Mouse (Mus musculus): ENCODE data around the gene Arhgef10l.
"Not testable (repeated sequence)": the region's sequence is repeated elsewhere in the genome, so short reads cannot be mapped to it uniquely, and the experiment has no call there.

Gene Arhgef10l

DNA sequence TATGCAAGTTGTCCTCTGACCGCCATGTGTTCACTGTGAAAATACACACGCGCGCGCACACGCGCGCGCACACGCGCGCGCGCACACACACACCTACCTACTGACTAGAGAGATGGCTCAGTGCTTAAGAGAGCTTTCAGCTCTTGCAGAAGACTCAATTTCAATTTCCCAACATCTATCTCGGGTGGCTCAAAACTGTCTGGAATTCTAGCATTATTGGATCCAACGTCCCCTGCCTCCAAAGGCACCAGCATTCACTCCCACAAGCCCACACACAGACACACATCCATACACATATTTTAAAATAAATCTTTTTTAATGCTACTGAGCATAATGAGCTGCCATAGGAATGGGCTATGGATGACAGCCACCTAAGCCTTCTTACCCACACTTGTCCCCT, 89.2 kb downstream of the Arhgef10l start:
- peak in 1 of 2 experiments; percentile 28 for DNase-seq (ENCODE audit: low spot score in 2 of 2)

DNA sequence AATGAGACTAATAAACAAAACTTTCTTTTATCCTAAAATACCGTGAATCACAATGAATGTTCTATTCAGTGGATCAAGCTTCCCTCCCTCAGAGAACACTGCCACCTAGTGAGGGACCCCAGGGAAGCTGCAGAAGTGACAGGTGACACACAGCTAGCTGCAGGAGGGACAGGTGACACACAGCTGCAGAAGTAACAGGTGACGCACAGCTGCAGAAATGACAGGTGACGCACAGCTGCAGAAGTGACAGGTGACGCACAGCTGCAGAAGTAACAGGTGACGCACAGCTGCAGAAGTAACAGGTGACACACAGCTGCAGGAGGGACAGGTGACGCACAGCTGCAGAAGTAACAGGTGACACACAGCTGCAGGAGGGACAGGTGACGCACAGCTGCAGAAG, 90.9 kb downstream of the Arhgef10l start:
- not testable (repeated sequence) for DNase-seq (ENCODE audit: low spot score in 2 of 2)

DNA sequence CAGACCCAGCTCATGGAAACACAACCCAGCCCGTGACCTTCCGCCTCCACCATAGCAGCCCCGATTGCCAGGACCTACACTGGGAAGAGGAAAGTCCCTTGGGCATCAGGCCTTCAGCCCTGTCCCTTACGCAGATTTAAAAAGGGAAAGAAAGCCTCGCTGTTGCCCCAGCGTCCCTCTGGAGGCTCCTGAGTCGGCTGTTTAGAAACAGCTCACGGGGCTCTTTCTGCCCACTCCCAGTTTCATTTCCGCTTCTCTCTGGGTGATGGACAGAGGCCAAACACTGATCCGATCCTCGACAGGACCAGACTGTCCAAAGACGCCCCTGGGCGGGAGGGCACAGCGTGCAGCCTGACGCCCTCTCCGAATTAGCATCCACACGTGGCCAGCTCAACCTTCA, 93.4 kb downstream of the Arhgef10l start:
- DNase-seq (ENCODE audit: low spot score in 2 of 2): no peak

DNA sequence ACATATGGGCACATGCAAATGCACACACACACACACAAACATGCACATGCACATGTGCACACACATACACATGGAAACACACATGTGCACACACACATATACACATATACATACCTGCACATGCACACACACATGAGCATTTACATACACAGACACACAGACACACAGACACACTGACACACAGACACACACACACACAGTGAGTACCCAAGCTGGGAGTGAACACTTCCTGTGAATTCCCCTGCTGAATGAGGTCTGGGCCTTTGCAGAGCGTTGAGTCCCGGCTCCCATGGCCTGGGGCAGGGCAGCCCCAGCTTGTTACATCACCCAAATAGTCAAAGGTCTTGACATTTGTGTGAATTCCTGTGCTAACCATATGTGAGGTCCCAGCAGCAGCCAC, 96.4 kb downstream of the Arhgef10l start:
- no peak for DNase-seq (ENCODE audit: low spot score in 2 of 2)

DNA sequence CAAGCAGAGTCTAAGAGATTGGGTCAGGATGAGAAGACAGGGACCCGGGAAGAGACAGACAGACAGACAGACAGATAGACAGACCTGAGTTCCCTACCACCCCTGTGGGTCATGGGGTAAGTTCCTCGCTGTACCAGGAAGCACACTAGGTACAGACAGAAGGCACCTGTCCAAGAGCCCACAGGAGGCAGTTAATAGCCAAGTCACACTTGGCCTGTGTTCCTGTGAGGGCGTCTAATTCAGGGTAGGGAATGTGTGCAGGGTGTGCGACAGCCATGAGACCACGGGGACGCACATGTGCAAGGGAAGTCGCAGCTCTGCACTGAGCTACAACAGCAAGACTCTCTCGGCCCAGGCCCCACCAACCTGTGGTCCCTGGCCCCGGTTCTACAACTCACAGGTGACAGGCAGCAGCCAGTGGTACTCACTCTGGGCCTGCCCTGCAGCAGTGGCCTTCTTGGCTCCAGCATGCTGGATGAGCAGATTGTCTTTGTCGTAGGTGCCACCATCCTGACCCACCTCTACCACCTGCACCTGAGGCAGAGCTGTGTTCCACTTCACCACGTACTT, 97.8 kb downstream of the Arhgef10l start:
- no peak for DNase-seq (ENCODE audit: low spot score in 2 of 2)

DNA sequence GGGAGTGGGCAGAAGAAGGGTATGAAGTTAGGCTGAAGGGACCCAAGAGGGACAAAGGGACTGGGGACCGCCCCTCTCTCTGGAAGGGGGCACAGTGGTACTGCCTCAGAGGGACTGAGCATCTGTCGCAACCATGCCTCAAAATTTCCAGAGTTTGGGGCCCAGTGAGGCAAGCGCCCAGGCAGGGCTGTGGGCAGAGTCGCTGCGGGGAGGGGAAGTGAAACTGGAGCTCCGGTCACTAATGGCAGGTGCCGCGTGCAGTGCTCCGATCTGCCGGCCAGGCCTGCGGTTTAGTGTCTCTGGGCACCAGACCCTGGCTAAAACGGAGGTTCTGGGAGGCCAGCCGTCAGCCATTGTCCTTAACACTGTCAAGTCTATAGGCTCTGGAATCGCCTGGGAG, 99.0 kb downstream of the Arhgef10l start:
- DNase-seq (ENCODE audit: low spot score in 2 of 2): no peak

DNA sequence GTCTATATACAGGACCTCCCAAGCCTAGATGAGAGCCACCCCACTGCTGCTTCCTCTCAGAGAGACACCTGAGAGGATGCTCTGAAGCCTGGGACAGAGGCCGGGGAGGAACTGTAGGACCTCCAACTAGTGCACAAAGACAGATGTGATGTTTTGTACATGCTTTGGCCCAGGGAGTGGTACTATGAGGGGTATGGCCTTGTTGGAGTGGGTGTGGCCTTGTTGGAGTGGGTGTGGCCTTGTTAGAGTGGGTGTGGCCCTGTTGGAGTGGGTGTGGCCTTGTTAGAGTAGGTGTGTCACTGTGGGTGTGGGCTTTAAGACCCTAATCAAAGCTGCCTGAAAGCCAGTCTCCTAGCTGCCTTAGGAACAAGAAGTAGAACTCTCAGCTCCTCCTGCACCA, 101.4 kb downstream of the Arhgef10l start:
- not testable (repeated sequence) for DNase-seq (ENCODE audit: low spot score in 2 of 2)

DNA sequence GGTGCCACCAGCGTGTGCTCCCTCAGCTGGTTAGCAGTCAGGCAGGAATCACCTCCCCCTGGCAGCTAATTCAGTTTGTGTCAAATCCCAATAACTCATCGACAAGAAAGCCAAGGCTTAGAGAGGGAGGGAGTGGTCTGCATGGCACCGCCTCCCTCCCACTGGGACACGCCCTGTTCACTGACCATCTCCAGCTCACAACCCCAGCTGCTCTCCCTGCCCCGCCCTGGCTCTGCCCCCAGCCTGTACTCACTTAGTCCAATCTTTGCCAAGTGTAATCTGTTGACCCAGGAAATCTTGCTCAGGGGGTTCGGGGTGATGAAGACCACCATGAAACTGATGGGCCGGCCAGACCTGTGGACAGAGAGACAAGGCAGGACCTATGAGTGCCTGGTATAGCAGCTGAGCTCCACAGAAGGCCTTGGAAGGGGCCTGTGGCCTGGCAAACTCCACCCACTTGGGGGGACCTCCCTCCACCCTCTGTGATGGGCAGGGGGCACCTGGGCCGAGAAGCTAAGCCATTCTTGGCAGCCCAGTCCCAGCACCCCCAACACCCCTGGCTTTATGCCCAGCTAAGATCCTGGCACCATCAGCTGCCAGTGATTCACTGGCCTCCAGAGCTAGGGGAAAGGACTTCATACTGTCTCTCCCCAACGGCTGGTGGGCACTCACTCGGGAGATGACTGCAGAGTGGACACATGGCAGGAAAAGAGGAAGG, 103.2 kb downstream of the Arhgef10l start:
- DNase-seq (ENCODE audit: low spot score in 2 of 2): no peak

DNA sequence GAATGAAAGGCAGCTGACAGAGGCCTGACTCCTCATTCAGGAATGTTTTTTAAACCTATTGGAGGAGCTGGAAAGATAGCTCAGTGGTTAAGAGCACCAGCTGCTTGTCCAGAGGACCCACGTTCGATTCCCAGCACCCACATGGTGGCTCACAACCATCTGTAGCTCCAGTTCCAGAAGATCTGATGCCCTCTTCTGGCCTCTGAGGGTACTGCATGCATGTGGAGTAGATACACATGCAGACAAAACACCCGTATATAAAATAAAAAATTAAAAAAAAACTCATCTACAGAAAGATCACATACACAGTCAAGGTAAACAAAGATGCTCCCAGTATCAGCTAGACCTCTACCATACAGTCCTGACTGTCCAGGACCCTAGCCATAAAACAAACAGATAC, 104.1 kb downstream of the Arhgef10l start:
- DNase-seq (ENCODE audit: low spot score in 2 of 2): no peak

DNA sequence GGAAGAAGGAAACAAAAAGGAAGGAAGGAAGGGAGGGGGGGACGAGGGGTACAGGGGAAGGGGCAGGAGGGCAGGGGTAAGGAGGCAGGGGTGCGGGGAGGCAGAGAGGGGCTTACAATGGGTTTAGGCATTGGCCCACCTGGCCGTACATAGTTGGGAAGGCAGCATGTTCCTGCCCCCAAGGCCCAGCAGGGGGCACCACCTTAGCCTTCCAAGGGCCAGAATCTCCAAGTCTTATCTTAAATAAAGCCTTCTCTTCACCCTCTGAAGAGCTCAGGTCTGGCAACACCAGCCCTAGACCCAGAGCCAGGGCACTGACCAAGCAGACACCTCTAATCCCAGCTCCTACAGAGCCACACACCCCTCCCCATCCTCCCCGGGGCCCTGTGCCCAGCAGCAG, 106.0 kb downstream of the Arhgef10l start:
- no peak for DNase-seq (ENCODE audit: low spot score in 2 of 2)

DNA sequence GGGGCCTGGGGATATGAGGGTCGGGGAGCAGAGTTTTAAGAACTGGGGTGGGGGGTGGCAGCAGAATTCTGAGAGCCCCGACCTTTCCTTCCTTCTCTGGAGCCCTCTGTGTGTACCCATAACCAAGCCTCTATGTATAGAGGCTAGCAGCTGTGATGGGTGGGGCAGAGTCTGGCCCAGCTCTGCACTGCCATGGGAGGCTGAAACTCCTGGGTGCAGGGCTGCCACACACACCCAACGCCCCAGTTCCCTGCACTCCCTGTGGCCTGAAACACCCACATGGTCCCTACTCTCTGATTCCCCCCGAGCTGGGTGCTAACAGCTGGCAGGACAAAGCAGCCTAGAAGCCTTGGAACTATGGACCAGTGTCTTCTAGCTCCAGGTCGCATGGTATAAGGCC, 107.6 kb downstream of the Arhgef10l start:
- DNase-seq (ENCODE audit: low spot score in 2 of 2): no peak

DNA sequence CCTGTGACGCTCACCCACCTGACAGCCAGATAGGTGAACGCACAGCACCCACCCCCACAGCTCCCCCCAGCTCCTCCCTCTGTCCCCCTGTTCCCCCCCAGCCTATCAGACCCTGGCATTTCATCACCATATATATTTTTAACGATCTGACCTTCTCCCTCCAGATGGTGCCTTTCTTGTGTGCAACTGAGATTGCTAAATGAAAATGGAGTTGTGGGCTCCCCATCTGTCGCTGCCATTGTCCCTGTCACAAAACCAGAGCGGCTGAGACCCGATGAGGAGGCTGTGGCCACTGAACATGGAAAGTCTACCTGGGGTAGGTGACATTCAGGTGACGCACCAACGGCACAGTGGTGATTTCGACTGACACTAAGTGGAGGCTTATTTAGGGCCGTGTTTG, 109.3 kb downstream of the Arhgef10l start:
- no peak for DNase-seq (ENCODE audit: low spot score in 2 of 2)

DNA sequence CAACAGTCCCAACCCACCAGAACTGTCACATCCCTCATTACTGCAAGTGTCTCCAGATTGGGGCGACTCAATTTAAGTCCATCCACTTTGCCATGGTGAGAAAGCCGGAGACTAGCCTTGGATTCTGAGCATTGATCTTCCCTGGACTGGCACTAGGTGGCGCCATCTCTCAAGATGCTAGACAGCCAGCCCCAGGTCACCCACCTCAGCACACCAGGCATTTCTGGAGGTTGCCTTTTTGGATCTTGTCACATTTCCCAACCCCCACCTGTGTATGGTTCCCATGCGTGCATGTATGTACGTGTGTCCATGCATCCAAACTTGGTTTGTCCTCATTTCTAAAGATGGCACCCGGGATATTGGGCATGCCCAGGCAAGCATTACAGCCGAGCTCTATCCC, 110.5 kb downstream of the Arhgef10l start:
- peak; percentile 60 to 68 for DNase-seq (ENCODE audit: low spot score in 2 of 2)

DNA sequence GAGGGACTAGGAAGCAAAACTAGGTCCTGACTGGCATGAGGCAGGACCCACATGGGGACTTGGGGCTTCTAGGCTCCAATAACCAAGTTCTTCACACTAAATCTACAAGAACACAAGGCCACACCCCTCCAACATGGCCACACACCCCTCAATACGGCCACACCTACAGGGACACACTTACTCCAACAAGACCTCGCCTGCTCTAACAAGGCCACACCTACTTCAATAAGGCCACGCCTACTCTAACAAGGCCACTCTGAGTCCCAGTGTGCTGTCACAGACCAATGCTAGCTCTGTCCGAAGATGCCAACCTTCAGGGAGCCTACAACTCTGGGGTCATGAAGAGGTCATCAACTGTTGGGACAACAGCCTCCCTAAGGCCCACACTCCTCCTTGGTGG, 111.3 kb downstream of the Arhgef10l start:
- no peak for DNase-seq (ENCODE audit: low spot score in 2 of 2)

DNA sequence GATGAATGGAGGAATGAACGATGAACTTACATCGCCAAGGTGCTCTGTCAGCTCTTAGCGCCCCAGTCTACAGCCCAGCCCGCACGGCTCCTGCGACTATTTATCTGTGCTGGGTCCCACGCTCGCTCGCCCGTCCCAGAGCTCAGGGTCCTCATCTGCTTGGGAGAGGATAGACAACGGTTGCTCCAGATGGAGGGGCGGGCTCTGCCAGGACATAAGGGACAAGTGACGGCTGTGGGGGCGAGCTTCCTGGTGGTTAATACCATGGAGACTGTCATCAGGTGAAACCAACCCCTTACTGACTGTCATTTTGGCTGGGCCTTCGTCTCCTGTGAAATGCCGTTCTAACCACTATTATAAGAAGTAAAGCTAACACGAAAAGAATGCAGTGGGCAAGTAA, 114.0 kb downstream of the Arhgef10l start:
- no peak for DNase-seq (ENCODE audit: low spot score in 2 of 2)

DNA sequence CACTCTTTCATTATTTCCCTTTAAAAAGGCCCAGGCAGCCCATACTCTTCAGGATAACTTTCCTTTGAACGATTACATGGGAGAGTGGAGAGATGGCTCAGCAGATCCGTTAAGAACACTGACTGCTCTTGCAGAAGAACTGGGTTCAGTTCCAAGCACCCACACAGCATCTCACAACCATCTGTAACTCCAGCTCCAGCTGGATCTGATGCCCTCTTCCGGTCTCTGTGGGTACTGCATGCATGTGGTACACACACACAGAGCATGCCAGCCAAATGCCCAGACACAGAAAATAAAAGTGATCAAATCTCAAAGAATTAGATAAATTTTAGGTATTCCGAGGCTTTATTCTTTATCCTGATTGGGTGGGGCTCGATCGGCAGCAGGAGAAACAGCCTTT, 115.1 kb downstream of the Arhgef10l start:
- no peak for DNase-seq (ENCODE audit: low spot score in 2 of 2)

DNA sequence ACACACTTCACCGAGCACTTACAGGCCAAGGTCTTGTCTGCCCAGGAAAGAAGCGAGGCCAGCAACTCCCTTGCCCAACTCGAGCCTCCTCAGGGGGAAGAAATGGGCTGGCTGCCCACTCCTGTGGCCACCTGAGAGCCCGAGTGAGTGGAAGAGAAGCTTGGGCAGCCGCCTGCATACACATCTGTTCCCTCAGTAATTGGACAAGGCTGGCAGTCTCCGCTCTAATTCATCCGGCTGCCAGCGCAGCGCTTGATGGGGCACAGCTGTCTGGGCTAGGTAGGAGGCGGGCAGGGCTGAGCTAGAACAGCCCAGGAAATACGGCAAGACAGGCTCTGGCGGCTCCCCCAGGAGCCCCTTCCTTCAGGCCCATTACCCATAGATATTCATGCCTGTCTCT, 115.8 kb downstream of the Arhgef10l start:
- DNase-seq (ENCODE audit: low spot score in 2 of 2): peak in 1 of 2 experiments; percentile 29

DNA sequence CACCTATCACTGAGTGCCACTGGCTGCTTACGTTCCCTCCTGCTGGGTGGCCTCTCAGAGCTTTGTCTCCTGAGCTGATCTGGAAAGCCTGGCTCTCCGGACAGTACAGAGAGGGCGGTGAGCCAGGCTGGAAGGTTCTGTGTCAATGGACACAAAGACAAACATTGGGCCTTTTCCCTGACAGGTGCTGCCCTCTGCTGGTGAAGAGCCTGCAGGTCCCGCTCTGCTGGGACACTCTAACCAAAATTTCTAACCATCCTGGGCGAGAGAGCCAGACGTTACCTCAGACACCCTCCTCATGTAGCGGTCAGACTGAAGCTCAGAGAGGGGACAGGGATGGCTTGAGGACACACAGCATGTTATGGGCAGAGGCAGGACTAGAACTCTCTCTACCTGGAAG, 118.3 kb downstream of the Arhgef10l start:
- peak; percentile 55 to 67 for DNase-seq (ENCODE audit: low spot score in 2 of 2)

DNA sequence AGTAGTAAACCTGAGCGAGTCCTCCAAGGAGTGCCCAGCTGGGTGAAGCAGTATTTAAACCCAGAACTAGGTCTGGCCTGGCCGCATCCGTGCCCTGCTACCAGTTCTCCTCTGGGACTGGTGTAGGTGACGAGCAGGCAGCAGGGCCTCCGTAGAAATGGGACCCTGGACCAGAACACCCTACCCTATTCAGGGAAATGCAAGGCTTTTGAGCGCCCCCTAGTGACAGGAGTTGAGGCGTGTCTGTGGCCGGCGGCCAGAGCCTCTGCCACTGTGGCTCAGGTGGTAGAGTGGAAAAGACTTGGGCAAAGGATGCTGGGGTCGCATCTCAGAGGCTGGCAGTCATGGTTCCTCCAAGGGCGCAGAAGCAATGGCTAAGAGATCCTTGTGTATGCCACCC, 126.7 kb downstream of the Arhgef10l start:
- peak; percentile 71 to 72 for DNase-seq (ENCODE audit: low spot score in 2 of 2)

DNA sequence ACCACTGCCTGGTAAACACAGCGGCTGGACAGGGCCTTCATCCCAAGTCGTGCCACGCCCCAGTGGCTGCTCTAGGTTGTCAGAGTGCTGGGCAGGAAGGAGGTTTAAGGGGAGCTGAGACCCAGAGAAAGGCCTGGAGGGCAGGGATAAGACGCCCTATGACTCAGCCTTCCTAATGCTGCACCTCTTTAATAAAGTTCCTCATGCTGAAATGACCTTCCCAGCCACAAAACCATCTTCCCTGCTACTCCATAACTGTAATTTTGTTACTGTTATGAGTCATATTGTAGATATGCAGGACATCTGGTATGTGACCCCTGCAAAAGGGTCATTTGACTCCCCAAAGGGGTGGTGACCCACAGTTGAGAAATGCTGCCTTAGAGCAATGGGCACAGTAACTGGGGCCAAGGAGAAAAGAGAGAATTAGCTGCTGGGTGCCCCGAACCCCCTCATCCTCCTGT, 128.2 kb downstream of the Arhgef10l start:
- no peak for DNase-seq (ENCODE audit: low spot score in 2 of 2)

DNA sequence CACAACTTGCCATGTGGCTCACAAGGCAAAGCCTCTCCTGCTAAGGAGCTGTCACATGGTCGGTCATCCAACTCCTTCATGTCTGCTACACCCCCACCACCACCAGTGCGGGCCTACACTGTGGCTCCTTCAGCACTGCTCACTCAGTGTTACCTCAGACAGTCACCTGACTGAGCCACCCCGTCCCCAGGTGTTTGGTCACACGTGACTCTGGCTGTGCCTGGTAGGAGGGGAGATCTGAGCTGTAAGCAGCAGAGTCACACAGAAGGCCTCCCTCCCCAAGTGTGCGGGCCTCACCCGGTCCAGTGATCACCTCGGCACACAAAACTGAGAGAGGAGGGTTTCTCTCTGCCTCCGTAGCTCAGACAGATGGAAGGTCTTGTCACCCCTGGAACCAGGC, 130.5 kb downstream of the Arhgef10l start:
- DNase-seq (ENCODE audit: low spot score in 2 of 2): no peak

DNA sequence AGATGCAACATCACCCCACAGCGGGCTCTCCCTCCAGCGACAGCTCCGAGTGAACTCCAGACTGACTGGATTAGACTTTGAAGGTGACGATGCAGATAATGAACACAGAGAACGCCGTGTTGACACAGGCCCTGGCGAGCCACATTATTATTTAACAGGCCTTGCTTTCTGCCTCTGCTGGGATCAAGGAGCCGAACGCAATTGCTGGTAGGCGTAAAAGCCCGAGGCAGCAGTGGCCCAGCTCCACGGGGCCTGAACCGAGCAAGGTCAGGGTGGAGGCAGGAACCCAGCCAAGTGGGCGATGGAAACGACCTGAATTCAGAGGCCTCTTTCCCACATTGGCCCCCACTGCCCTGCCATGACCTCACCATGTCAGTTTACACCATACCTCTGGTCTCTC, 133.5 kb downstream of the Arhgef10l start:
- DNase-seq (ENCODE audit: low spot score in 2 of 2): no peak

DNA sequence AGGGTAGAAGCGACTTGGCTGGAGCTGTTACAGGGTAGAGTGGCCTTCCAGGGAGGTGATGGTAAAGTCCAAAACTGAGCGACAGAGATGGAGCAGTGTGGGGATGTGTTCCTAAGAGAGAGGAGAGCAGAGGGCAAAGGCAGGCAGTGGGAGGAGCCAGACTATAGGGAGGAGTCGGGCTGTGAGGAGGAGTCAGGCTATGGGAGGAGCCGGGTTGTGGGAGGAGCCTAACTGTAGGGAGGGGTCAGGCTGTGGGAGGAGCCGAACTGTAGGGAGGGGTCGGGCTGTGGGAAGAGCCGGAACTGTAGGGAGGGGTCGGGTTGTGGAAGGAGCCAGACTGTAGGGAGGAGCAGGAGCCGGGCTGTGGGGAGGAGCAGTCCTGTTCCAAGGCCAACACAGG, 134.8 kb downstream of the Arhgef10l start:
- DNase-seq (ENCODE audit: low spot score in 2 of 2): no peak

DNA sequence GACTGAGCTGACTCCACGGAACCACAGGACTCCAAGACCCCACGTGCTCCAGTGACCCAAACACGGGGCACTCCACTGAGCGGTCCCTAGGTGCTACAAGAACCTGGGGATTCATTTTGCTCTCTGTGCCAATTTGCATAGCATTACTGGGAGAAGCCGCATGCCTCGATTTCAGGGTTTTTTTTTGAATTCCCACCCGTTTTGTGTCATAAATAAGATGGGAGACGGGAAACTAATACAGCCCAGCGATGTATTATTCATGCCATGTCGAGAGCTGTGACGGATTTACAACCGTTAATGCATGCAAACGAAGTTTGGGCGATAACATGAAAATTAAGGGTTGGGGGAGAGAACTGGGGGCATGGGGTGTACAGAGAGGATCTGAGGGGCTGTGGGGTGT, 136.1 kb downstream of the Arhgef10l start:
- DNase-seq (ENCODE audit: low spot score in 2 of 2): no peak

Measured in frontal cortex, postnatal 36 days (tissue).